Mouse (Mus musculus): ENCODE measurements around the gene Aldh1b1.

- no peak for TF ChIP-seq CTCF (IDR thresholded peaks at IDR 0.05; ENCODE audit: extremely low read depth, insufficient read depth, low read length)
- no peak for TF ChIP-seq POLR2A (IDR thresholded peaks at IDR 0.05; ENCODE audit: extremely low read depth, insufficient read depth, low read length)
Observed at GRCm38 (mm10) chr4:45821995-45822394, 23.2 kb downstream of the Aldh1b1 start.
